Mouse (Mus musculus) kidney, adult 9 months (tissue): Measurements from ENCODE around the gene Masp1.

Experiments used
- DNase-seq: peaks from one replicate; pipeline ENCODE4 v3.0.0; 2022

The Masp1 gene

GRCm38 (mm10) chr16:23520235-23520871 is at the start of gene Masp1, which contains the start of gene Rtp4:
TSS of gene Masp1 (minus strand) at chr16:23520815.
TSS of gene Rtp4 (plus strand) at chr16:23520291.
- no peak for DNase-seq

DNA sequence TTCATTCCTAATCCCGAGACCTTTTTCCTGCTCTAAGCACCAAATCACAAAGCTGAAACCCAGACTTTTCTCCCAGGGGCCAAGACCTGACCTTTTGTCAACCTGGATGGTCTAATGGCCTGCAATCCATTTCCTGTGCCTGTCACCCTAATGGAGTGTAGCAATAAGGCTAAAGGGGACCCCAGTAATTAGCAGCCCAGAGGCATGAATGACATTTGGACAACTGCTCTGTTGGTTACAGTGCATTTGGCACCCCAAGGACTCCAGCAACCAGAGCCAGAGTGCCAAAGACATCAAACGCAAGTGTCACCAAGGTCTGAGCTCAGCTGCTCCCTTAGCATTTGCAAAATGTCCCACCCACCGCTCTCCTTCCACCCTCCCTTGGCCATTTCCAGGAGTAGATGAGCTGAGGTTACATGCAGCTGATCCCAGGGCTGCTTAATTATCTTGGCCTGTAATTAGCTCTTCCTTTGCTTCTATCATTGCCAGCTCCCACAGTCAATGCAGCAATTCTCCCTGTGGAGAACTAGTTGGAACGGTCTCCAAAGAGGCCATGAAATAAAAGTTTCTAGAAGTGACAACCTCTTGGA is 47.8 kb upstream of the Masp1 start:
- no peak for DNase-seq

DNA sequence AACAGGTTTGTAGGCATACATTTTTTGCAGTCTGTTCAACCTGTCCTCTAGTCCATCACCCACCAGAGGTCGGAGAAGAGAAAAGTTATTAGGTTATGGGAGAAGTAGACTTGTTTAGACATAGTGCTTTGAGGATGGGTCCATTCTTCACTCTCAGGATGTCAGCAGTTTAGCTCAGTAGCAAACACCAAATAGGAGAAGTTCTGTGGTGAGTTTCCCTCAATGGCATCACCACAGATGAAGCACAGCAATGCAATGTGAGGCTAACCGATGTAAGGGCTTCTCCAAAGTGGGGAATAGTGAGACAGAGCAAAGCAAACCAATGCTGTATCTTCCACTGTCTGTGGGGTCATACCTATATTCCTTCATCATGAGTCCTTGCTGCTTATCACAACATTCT is 37.1 kb upstream of the Masp1 start:
- no peak for DNase-seq

DNA sequence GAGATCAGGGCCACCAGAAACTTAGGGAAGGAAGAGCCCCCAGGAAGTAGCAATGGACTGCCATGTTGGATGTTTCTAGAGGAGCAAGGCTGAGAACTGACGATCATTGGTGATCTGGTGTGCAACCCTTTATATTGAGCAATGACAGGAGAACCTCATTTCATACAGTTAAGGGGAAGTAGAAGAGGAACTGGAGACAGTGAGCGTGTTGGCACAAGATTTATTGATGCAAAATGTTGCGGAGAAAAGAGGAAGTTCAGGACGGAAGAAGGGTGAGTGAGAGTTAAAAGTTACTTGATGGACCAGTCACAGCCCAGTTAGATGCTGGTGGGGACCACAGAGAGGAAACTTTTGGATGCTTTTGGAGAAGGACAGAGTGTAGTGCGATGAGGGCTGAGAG is 36.6 kb upstream of the Masp1 start:
- DNase-seq = no peak

DNA sequence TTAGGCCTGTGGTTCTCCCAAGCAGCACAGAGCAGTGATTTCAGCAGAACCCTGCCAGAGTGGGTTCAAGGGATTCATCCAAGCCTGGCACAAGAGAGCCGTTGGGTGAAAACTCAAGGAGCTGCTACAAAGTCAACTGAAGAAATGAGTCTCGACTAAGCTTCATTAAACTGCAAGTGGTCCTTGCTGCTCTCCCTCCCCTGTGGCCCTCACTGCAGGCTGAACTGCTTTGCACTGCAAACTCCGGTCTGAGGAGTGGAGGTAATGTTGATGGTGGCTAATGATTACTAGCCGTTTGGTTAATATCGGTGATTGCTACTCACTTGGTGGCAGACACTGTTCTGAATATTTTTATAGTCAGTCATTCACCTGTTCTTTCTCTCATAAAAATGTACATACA is 34.1 kb upstream of the Masp1 start:
- DNase-seq = peak; percentile 24

- DNase-seq = no peak
These were observed 30.5 kb upstream of the Masp1 start for GRCm38 (mm10) chr16:23550981-23551582.

DNA sequence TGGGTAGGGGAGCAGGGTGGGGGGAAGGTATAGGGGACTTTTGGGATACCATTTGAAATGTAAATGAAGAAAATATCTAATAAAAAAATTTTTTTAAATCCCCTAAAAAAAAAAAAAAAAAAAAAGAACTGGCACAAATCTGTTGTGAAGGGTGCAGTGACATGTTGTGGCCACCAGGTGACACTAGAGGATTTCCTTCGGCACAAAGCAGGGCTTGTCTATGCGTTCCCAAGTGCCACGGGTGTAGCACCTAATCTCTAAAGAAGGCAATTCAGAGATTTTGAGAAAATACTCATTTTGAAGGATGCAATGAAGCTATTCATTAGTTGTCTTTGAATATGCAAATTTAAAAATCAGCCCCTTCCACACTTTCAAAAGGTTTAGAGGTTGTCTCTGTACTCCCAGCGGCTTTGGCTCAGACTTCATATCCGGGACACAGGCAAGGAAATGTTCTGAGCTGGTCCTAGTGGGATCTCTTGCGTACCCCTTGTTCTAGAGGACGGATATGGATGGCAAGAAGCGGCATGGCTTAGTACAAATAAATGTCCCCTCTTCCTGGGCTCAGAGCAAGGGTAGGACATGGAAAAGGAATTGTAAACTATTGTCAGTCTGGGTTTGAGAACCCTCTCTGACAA is 29.8 kb upstream of the Masp1 start:
- peak; percentile 66 for DNase-seq

DNA sequence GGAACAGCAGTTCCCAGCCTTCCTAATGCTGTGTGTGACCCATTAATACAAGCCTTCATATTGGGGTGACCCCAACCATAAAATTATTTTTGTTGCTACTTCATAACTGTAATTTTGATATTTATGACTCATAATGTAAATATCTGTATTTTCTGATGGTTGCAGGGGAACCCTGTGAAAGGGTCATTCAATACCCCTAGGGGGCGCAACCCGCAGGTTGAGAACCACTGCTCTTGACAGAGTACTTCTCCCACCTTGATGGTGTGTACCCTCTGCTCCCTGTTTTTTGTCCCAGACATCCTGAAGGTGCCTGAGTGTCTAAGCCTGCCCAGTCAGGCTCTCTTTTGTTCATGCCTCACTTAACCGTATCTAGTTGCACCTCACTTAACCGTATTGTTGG is 27.2 kb upstream of the Masp1 start:
- no peak for DNase-seq

DNA sequence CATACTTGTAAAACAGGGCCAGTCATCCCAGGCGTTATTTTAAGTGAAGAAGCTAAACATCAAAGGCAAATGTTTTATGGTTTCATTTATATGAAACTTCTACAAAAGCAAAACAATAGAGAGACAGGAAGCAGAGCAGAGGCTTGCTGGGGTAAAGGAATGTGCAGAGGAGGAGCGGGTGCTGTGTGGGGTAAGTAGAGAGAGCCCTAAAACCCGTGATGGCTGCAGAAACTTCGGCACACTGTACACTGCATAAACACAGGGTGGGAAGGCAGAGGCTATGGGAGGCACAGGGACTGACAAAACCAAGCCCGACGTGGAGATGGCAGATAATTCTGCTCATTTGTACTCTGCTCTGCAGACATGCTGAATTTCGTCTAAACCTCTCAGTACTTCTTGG is 23.7 kb upstream of the Masp1 start:
- DNase-seq = no peak

DNA sequence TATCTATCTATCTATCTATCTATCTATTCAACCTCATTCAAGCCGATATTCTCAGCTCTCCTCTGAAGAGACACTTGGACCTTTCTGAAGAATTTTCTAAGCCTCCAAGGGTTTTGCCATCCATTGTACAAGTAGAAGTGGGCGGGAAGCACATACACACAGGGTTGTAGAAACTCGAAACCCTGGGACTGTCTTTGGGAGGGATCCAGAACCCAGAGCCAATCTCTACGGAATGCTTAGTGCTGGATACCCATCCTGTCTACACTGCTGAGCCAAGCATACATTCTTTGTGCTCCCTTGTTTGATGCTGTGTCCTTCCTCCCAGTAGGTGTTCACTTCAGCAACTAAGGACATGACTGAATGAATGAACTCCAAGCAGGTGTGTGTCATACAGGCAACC is 22.3 kb upstream of the Masp1 start:
- DNase-seq = no peak

DNA sequence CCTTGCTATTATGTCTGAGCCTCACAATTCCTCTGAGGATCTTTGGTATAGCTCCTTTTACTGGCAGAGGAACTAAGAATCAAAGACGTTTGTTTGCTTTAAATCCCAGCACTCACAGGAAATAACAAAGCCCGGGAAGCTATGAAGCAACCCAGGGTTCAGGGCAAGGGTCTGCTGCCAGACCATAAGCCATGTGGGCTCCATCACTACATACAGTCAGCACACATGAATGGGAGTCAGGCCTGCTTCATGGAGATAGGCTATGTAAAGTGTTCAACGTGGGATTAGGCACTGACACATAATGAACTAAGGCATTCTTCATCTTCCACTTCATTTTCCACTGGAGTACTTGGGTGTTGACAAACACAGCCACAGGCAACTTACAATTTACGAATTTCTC is 20.4 kb upstream of the Masp1 start:
- DNase-seq = no peak

DNA sequence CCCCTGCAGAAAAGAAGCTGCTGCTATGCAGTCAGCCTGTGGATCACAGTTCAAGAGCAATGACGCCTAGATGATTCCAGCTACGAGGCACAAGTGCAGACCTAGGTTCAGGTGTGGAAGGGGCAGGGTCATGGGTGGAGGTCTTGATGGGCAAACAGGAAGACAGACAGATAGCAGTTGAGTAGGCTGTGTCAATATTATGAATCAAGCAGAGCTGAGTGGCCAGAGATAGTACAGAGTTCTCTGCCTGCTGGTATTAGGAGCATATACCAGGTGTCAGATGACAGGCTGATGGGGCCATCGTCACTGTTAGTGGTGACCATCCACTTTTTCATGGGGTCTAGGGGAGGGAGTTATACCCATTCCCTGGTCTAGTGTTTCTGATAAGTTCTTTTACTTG is 13.1 kb upstream of the Masp1 start:
- DNase-seq = no peak

GRCm38 (mm10) chr16:23529186-23529585 is 8.6 kb upstream of the Masp1 start:
- no peak for DNase-seq

DNA sequence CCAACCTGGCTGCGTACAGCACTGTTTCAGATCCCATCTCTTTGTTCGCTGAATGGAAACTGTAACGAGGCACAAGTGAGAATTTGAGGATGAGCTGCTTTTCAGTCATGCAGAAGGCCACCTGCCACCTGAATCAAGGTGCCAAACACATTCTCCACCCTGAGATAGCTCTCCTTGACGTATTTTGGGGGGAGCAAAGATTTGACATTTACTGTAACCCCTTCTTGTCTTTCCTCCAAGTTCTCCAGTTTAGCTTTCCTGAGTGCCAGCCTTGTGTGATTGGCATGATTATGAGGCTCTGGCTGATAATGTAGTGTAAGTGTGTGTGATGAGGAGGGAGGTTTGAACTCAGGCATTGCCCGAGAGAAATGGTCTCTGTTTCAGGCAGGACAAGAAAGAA is 1.5 kb upstream of the Masp1 start:
- no peak for DNase-seq

GRCm38 (mm10) chr16:23521092-23521491 is 477 bp upstream of the Masp1 start:
- no peak for DNase-seq

- no peak for DNase-seq
These were observed 844 bp downstream of the Masp1 start for GRCm38 (mm10) chr16:23519771-23520170.

GRCm38 (mm10) chr16:23518567-23519369 is 1.8 kb downstream of the Masp1 start:
- DNase-seq = no peak

- no peak for DNase-seq
These were observed 2.7 kb downstream of the Masp1 start for GRCm38 (mm10) chr16:23517754-23518566.

DNA sequence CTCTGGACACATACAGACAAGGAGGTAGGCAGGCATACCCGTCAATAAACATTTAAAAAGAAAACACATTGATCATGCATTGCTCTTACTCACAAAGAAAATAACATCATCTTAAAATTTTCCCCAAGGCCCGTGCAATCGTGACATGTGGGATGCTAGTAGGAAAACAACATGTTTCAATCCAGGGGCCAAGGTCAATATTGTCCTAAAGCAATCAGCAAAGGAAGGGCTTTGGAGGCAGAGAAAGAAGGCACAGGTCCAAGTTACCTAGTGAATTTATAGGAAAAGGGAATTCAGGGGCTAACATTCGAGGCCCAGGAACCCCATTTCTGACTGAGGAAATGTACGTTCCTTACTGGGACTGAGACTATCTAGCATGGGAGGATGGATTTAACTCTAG is 3.4 kb downstream of the Masp1 start:
- no peak for DNase-seq

DNA sequence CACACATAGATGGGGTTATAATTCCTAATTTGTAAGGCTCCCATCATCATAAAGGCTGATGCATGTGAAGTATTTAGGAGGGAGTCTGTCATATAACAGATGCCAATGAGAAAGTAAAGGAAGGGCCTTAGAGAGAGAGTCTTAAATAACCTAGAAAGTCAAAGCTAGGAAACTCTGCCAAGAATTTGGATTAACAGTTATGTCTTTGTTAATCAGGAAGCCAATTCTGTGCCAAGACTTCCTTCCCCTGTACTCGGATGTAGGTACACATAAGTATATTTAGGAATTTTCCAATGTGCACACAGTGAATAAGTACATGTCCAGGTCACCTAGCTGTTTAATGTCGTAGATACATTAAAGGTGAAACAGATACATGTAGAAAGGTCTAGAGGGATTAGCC is 4.0 kb downstream of the Masp1 start:
- DNase-seq = no peak

GRCm38 (mm10) chr16:23515766-23516165 is 4.8 kb downstream of the Masp1 start:
- peak; percentile 74 for DNase-seq

DNA sequence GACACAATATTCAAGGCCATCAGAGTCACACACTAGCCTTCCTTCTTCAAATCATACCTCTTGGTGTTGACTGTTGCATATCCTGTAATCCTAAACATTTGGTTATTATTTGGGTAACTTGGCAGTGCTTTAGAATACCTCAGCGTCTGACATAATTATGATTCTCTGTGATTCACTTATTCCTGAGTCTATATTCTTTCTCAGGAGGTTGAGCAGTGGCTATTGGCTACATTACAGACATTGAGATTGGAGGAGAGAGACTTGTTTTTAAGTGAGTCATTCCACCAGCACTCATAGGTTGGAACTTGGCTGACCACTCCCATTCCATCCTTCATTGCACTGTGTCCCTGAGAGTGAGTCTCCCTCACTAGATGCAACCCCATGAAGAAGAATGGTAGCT is 7.2 kb downstream of the Masp1 start:
- no peak for DNase-seq
